Mouse (Mus musculus) intestine, postnatal 0 days (tissue): ENCODE results near the gene Ddx31. TPM values are rescaled to one million over a fixed set of nuclear protein-coding genes. Genes with fewer than 3 reads are reported as not detected.

Experiments
- ATAC-seq: fragments of 200-750 bp; cut with Nextera tagmentation; 2 replicates; pipeline ENCODE4 v1.8.0; 2017; ENCODE audit warnings: mild to moderate bottlenecking, moderate TSS enrichment, moderate library complexity
- H3K27ac ChIP-seq: fragments of 300-500 bp; sonication (generic); 2 replicates; pipeline ENCODE4 v1.5.1; 2014; ENCODE audit warnings: mild to moderate bottlenecking, low read depth, low read length, moderate library complexity
- H3K27me3 ChIP-seq: fragments of 300-500 bp; sonication (generic); replicated peaks from 2 replicates; pipeline ENCODE4 v1.6.1; 2014; ENCODE audit warnings: low read length, mixed read lengths; ENCODE audit not compliant: control insufficient read depth, insufficient read depth
- H3K36me3 ChIP-seq: fragments of 300-500 bp; sonication (generic); 2 replicates; pipeline ENCODE4 v1.6.1; 2014; ENCODE audit warnings: mild to moderate bottlenecking, moderate library complexity; ENCODE audit not compliant: control insufficient read depth, insufficient read depth
- H3K4me1 ChIP-seq: fragments of 300-500 bp; sonication (generic); replicated peaks from 2 replicates; pipeline ENCODE4 v1.6.1; 2014; ENCODE audit warnings: antibody characterized with exemption, low read length, mixed read lengths; ENCODE audit not compliant: control insufficient read depth, insufficient read depth
- H3K4me2 ChIP-seq: fragments of 300-500 bp; sonication (generic); replicated peaks from 2 replicates; pipeline ENCODE4 v1.6.1; 2014; ENCODE audit warnings: low read depth, mild to moderate bottlenecking, moderate library complexity
- H3K4me3 ChIP-seq: fragments of 300-500 bp; sonication (generic); 2 replicates; pipeline ENCODE4 v1.5.1; 2014; ENCODE audit warnings: low read depth, low read length
- H3K9ac ChIP-seq: fragments of 300-500 bp; sonication (generic); 2 replicates; pipeline ENCODE4 v1.6.1; 2014; ENCODE audit warnings: mild to moderate bottlenecking, low read depth, low read length
- H3K9me3 ChIP-seq: fragments of 300-500 bp; sonication (generic); 2 replicates; pipeline ENCODE4 v1.6.1; 2016; ENCODE audit warnings: mixed run types; ENCODE audit not compliant: control insufficient read depth
- CTCF ChIP-seq: sonication (generic); IDR thresholded peaks from 2 replicates; pipeline ENCODE4 v1.5.1; 2016; ENCODE audit warnings: low read depth, mild to moderate bottlenecking, control low read depth, antibody characterized with exemption, moderate library complexity
- WGBS: fragments of 180-500 bp; shearing (Covaris S2); extraction: QIAGEN DNeasy Blood & Tissue Kit; methylation state at CpG from one replicate; pipeline ENCODE4 v1.1.7; 2014; 5-methylcytosine and 5-hydroxymethylcytosine counted together
- polyA plus RNA-seq: library from polyadenylated mRNA; unstranded; fragments of >200 nt; fragmentation: Nextera tagmentation; extraction: Ambion mirVana; gene quantifications from 2 replicates; pipeline ENCODE4 v1.2.1, GENCODE M21; 2015

Gene Ddx31
- polyA plus RNA-seq, 1 experiment from 2014 or later, result 3.0 TPM

GRCm38 (mm10) chr2:28908389-28909153 lies 68.4 kb downstream of the Ddx31 start:
- no peaks in the 10 kb centered on the region for H3K9me3 ChIP-seq
- no peak overlapping the region for H3K4me3 ChIP-seq

GRCm38 (mm10) chr2:28909186-28909817 lies 69.1 kb downstream of the Ddx31 start:
- Histone ChIP-seq H3K9me3 (no peaks in the 10 kb centered on the region), H3K27me3 (peaks cover 68% of the 10 kb centered on the region), H3K4me2 (no peak overlapping the region), H3K4me3 (0 out of 2 replicates have a peak overlapping the region, but pooled peaks have one; percentile 2), H3K36me3 (peaks cover 11% of the 10 kb centered on the region; the same call in 1 of the 2 replicates), H3K27ac (no peak overlapping the region), H3K9ac (no peak overlapping the region), H3K4me1 (no peaks in the 10 kb centered on the region)
- no peak for ATAC-seq
- WGBS, result 1% methylated on average over 40 of the region's 41 CpGs
- no peak for TF ChIP-seq CTCF

More at GRCm38 (mm10) chr2:28908389-28909153, 68.4 kb downstream of the Ddx31 start:
- 2% methylated on average over 39 of the region's 39 CpGs for WGBS
- Histone ChIP-seq H3K9ac (no peak overlapping the region), H3K4me2 (peak overlapping the region; percentile 38), H3K27me3 (peaks cover 60% of the 10 kb centered on the region), H3K4me1 (no peaks in the 10 kb centered on the region), H3K27ac (no peak overlapping the region), H3K36me3 (peaks cover 17% of the 10 kb centered on the region; the same call in 1 of the 2 replicates)
- no peak for TF ChIP-seq CTCF
- 0 out of 2 replicates have a peak, but pooled peaks have one; percentile 43 for ATAC-seq

- H3K4me1 ChIP-seq, result no peaks in the 10 kb centered on the region
- ATAC-seq, result no peak
- H3K4me2 ChIP-seq, result no peak overlapping the region
- 0 out of 2 replicates have a peak, but pooled peaks cover 7% of the 10 kb centered on the region for H3K36me3 ChIP-seq
- 0 out of 2 replicates have a peak overlapping the region, but pooled peaks have one; percentile 2 for H3K4me3 ChIP-seq
- H3K9me3 ChIP-seq, result no peaks in the 10 kb centered on the region
- TF ChIP-seq CTCF, result no peak
- peaks cover 75% of the 10 kb centered on the region for H3K27me3 ChIP-seq
- WGBS, result 10% methylated on average over 25 of the region's 25 CpGs
- no peak overlapping the region for H3K9ac ChIP-seq
- no peak overlapping the region for H3K27ac ChIP-seq
Observed at GRCm38 (mm10) chr2:28909818-28910710, 69.9 kb downstream of the Ddx31 start.

GRCm38 (mm10) chr2:28910877-28911276 lies 70.7 kb downstream of the Ddx31 start:
- Histone ChIP-seq H3K4me1 (no peaks in the 10 kb centered on the region), H3K36me3 (0 out of 2 replicates have a peak, but pooled peaks cover 7% of the 10 kb centered on the region), H3K27ac (no peak overlapping the region), H3K9ac (no peak overlapping the region), H3K4me3 (no peak overlapping the region), H3K4me2 (no peak overlapping the region), H3K9me3 (no peaks in the 10 kb centered on the region), H3K27me3 (peaks cover 83% of the 10 kb centered on the region)
- ATAC-seq, result no peak
- WGBS, result 12% methylated on average over 3 of the region's 3 CpGs
- TF ChIP-seq CTCF, result no peak

- 2% methylated on average over 43 of the region's 44 CpGs for WGBS
Observed at GRCm38 (mm10) chr2:28911331-28912038, 71.3 kb downstream of the Ddx31 start.

More at GRCm38 (mm10) chr2:28911331-28912038, 71.3 kb downstream of the Ddx31 start:
- H3K4me1 ChIP-seq, result no peaks in the 10 kb centered on the region
- H3K9me3 ChIP-seq, result no peaks in the 10 kb centered on the region
- H3K9ac ChIP-seq, result no peak overlapping the region
- no peak for ATAC-seq
- peaks cover 88% of the 10 kb centered on the region for H3K27me3 ChIP-seq
- H3K27ac ChIP-seq, result no peak overlapping the region
- no peak for TF ChIP-seq CTCF
- 0 out of 2 replicates have a peak, but pooled peaks cover 7% of the 10 kb centered on the region for H3K36me3 ChIP-seq
- no peak overlapping the region for H3K4me3 ChIP-seq
- H3K4me2 ChIP-seq, result no peak overlapping the region
